Mouse (Mus musculus): ENCODE data around the gene Slc16a11. TPM values are rescaled to one million over a fixed set of nuclear protein-coding genes. Genes with fewer than 3 reads are reported as not detected.

Slc16a11 gene
- polyA plus RNA-seq, 1 experiment = 145 TPM

DNA sequence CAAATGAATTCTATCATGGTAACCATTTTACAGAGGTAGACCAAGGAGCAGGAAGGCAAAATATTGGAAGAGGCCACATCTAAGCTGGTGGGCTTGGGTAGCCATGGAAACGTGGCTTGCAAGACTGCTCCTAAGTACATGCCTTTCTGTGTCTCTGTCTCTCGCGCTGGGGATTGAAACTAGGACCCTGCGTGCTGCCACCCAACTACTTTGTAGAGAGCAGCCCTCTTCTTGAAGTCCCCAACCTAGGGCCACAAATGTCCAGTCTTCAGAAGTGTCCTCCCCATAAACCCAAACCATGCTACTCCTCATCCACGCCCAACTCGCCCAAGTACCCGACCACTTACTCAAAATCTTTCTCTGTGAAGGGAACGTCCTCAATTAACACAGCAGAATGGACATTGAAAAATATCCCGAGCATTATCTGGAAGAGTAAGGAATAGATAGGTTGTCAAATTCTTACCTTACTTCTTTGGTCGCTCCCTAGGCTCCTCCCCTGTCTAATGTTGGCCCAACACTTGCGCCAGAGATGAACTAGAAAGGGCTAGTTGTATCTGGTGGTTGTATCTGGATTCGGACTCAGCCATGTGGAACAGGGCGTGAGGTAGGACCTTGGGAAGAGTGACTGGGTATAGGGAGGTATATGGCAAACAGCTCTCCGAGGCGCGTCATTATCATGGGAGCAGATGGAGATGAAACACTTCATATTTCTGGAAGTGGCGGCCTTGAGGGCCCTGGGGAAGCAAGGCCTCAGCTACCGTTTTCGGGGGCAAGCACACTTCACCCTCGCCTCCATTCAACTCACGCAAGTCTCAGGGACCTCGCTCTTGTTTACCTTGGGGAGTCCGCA is 26.3 kb downstream of the Slc16a11 start:
- H3K79me2 ChIP-seq (ENCODE audit: control insufficient read depth, insufficient read depth) = peaks cover 31% of the 10 kb centered on the region
- TF ChIP-seq MYOD1 (IDR thresholded peaks at IDR 0.05; ENCODE audit: control insufficient read depth, insufficient read length, low read depth) (no peak), MAX (IDR thresholded peaks at IDR 0.05) (no peak), CEBPB (IDR thresholded peaks at IDR 0.05; ENCODE audit: low read depth) (no peak), FOSL1 (IDR thresholded peaks at IDR 0.05; ENCODE audit: insufficient read depth, low read length, poor library complexity, severe bottlenecking) (no peak), USF1 (IDR thresholded peaks at IDR 0.05; ENCODE audit: low read depth) (no peak)
- H3K79me3 ChIP-seq (ENCODE audit: low read depth) = peaks cover 18% of the 10 kb centered on the region
- peak overlapping the region; percentile 96 for H3ac ChIP-seq (ENCODE audit: control insufficient read depth, insufficient read length, low read depth)
- H3K36me3 ChIP-seq (ENCODE audit: control insufficient read depth, insufficient read depth) = peaks cover 11% of the 10 kb centered on the region
- H3K27me3 ChIP-seq (ENCODE audit: control insufficient read depth, insufficient read depth, insufficient read length) = no peaks in the 10 kb centered on the region
- H3K4me3 ChIP-seq (ENCODE audit: insufficient read depth, poor library complexity, severe bottlenecking) = peak overlapping the region; percentile 84

DNA sequence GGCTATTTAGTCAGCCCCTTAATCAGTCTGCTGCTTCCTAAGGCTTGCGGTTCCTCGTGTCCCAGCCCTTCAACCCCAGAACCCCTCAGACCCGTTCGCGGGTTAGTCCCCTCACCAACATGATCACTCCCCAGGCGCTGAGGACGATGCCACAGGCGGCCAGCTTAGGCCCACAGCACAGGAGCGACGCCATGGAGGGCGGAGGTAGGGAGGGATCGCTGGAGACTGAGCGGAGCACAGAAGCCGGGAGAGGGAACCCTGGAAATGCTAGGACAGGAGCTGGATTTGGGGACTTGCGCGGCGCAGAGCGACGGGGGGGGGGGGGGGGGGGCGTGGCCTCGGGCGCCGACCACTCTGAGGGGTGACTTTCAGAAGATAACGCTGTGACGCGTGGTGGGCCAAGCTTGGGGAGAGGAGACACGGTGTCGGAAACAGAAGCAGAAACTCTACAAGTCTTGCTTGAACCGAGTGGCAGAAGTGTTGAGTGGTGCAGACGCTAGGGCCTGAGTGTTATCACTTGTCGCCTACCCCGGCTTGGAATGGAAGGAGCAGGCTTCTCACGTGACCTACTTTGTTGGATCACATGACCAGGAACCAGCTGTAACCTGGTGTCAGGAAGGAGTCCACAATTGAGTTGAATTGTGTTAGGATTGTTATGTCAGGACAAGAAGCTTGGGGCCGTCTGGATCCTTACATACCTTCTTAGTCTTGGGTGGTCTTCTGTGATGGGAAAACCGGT is 27.2 kb downstream of the Slc16a11 start, which contains the start of the genes Gm21988 and Rnasek:
Gm21988 (minus strand) TSS at position 290 of the 739 bp plus-strand sequence.
Rnasek (minus strand) TSS at position 302 of the 739 bp plus-strand sequence.
- H3ac ChIP-seq (ENCODE audit: control insufficient read depth, insufficient read length, low read depth) = peak within 1 kb of the TSS; percentile 96
- peak within 1 kb of the TSS; percentile 84 for H3K4me3 ChIP-seq (ENCODE audit: insufficient read depth, poor library complexity, severe bottlenecking)
- peaks cover 9% of the 10 kb centered on the region for H3K36me3 ChIP-seq (ENCODE audit: control insufficient read depth, insufficient read depth)
- TF ChIP-seq CEBPB (IDR thresholded peaks at IDR 0.05; ENCODE audit: low read depth) (no peak), CTCF (IDR thresholded peaks at IDR 0.05; ENCODE audit: control insufficient read depth, insufficient read depth, insufficient read length) (no peak), USF1 (IDR thresholded peaks at IDR 0.05; ENCODE audit: low read depth) (peak; percentile 100), MYOD1 (IDR thresholded peaks at IDR 0.05; ENCODE audit: control insufficient read depth, insufficient read length, low read depth) (no peak), FOSL1 (IDR thresholded peaks at IDR 0.05; ENCODE audit: insufficient read depth, low read length, poor library complexity, severe bottlenecking) (no peak), MYOG (IDR thresholded peaks at IDR 0.05; ENCODE audit: control insufficient read depth, extremely low read depth, insufficient read length) (no peak), MAX (IDR thresholded peaks at IDR 0.05) (peak; percentile 23)
- H3K27me3 ChIP-seq (ENCODE audit: control insufficient read depth, insufficient read depth, insufficient read length) = peaks cover 6% of the 10 kb centered on the region
- peaks cover 31% of the 10 kb centered on the region for H3K79me2 ChIP-seq (ENCODE audit: control insufficient read depth, insufficient read depth)
- peaks cover 18% of the 10 kb centered on the region for H3K79me3 ChIP-seq (ENCODE audit: low read depth)

DNA sequence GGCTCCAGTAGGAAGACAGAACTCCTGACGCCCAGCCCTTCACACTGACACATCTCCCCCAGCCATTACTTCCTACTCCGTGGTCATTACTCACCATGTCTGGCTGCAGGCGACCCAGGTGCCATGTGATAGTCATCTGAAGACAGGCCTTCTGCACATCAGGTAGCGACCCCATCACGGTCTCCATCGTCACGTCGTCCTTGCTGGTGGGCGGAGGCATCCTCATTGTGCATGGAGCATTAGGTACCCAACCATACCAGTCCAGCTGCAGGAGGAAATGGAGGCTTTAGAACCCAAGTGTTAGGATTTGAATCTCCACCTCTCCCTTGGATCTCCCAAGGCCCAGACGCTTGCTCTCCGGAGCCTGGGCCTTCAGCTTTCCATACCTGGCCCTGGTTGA is 30.0 kb downstream of the Slc16a11 start:
- Histone ChIP-seq H3K4me3 (ENCODE audit: insufficient read depth, poor library complexity, severe bottlenecking) (no peak overlapping the region), H3K27me3 (ENCODE audit: control insufficient read depth, insufficient read depth, insufficient read length) (peaks cover 27% of the 10 kb centered on the region), H3K79me2 (ENCODE audit: control insufficient read depth, insufficient read depth) (peaks cover 18% of the 10 kb centered on the region), H3K79me3 (ENCODE audit: low read depth) (peaks cover 16% of the 10 kb centered on the region), H3K36me3 (ENCODE audit: control insufficient read depth, insufficient read depth) (no peaks in the 10 kb centered on the region), H3ac (ENCODE audit: control insufficient read depth, insufficient read length, low read depth) (no peak overlapping the region)
- TF ChIP-seq MYOG (IDR thresholded peaks at IDR 0.05; ENCODE audit: control insufficient read depth, extremely low read depth, insufficient read length) (no peak), USF1 (IDR thresholded peaks at IDR 0.05; ENCODE audit: low read depth) (no peak), CTCF (IDR thresholded peaks at IDR 0.05; ENCODE audit: control insufficient read depth, insufficient read depth, insufficient read length) (no peak), FOSL1 (IDR thresholded peaks at IDR 0.05; ENCODE audit: insufficient read depth, low read length, poor library complexity, severe bottlenecking) (no peak), MAX (IDR thresholded peaks at IDR 0.05) (no peak), MYOD1 (IDR thresholded peaks at IDR 0.05; ENCODE audit: control insufficient read depth, insufficient read length, low read depth) (no peak), CEBPB (IDR thresholded peaks at IDR 0.05; ENCODE audit: low read depth) (no peak)

GRCm38 (mm10) chr11:70247136-70247845 is 34.7 kb downstream of the Slc16a11 start:
- Histone ChIP-seq H3K79me3 (ENCODE audit: low read depth) (no peaks in the 10 kb centered on the region), H3K36me3 (ENCODE audit: control insufficient read depth, insufficient read depth) (no peaks in the 10 kb centered on the region), H3ac (ENCODE audit: control insufficient read depth, insufficient read length, low read depth) (no peak overlapping the region), H3K27me3 (ENCODE audit: control insufficient read depth, insufficient read depth, insufficient read length) (peaks cover 30% of the 10 kb centered on the region), H3K79me2 (ENCODE audit: control insufficient read depth, insufficient read depth) (no peaks in the 10 kb centered on the region), H3K4me3 (ENCODE audit: insufficient read depth, poor library complexity, severe bottlenecking) (no peak overlapping the region)
- TF ChIP-seq CTCF (IDR thresholded peaks at IDR 0.05; ENCODE audit: control insufficient read depth, insufficient read depth, insufficient read length) (peak; percentile 6), MYOD1 (IDR thresholded peaks at IDR 0.05; ENCODE audit: control insufficient read depth, insufficient read length, low read depth) (no peak), MYOG (IDR thresholded peaks at IDR 0.05; ENCODE audit: control insufficient read depth, extremely low read depth, insufficient read length) (no peak)

DNA sequence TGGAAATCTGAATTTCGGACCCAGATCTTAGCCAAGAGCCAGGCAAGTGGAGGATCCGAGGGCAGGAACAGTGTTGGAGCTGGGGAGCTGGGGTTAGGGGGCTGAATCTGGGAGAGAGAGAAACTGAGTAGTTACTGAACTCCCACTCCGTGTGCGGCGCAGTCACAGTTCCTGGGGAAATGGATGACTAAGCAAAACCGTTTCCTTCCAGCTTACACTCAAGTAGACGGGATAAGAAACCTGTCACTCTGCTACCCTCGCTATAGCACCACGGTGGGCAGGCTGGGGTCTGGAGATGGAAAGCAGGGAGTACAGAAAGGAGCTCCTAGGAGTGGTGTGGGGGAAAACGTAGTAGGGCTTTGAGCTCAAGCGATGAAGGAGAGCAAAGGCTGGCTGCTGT is 37.6 kb downstream of the Slc16a11 start:
- TF ChIP-seq MYOG (IDR thresholded peaks at IDR 0.05; ENCODE audit: control insufficient read depth, extremely low read depth, insufficient read length) = no peak
- no peak for TF ChIP-seq FOSL1 (IDR thresholded peaks at IDR 0.05; ENCODE audit: insufficient read depth, low read length, poor library complexity, severe bottlenecking)
- TF ChIP-seq CEBPB (IDR thresholded peaks at IDR 0.05; ENCODE audit: low read depth) = no peak
- no peak for TF ChIP-seq USF1 (IDR thresholded peaks at IDR 0.05; ENCODE audit: low read depth)
- TF ChIP-seq MYOD1 (IDR thresholded peaks at IDR 0.05; ENCODE audit: control insufficient read depth, insufficient read length, low read depth) = no peak
- no peak for TF ChIP-seq CTCF (IDR thresholded peaks at IDR 0.05; ENCODE audit: control insufficient read depth, insufficient read depth, insufficient read length)
- TF ChIP-seq MAX (IDR thresholded peaks at IDR 0.05) = no peak
- no peaks in the 10 kb centered on the region for H3K79me3 ChIP-seq (ENCODE audit: low read depth)
- H3K4me3 ChIP-seq (ENCODE audit: insufficient read depth, poor library complexity, severe bottlenecking) = no peak overlapping the region
- no peak overlapping the region for H3ac ChIP-seq (ENCODE audit: control insufficient read depth, insufficient read length, low read depth)
- H3K36me3 ChIP-seq (ENCODE audit: control insufficient read depth, insufficient read depth) = no peaks in the 10 kb centered on the region
- H3K79me2 ChIP-seq (ENCODE audit: control insufficient read depth, insufficient read depth) = no peaks in the 10 kb centered on the region
- peaks cover 36% of the 10 kb centered on the region for H3K27me3 ChIP-seq (ENCODE audit: control insufficient read depth, insufficient read depth, insufficient read length)
